Mouse (Mus musculus) layer of hippocampus, postnatal 14 days (tissue): ENCODE measurements around the gene Kremen1. TPM values are rescaled to one million over a fixed set of nuclear protein-coding genes. Genes with fewer than 3 reads are reported as not detected.

ENCODE experiments used
- DNase-seq, 2 experiments: peaks; one replicate each; pipeline ENCODE4 v3.0.0; 2021 to 2022; ENCODE audit warnings: low spot score in 2 of 2, mixed read lengths in 1 of 2
- total RNA-seq, 2 experiments: library from RNA; stranded (reverse); gene quantifications; 2 replicates each; pipeline ENCODE4 v1.2.3; 2021

The Kremen1 gene
- total RNA-seq, 2 experiments from 2014 or later = 10.7 to 11.6 TPM

GRCm38 (mm10) chr11:5176685-5177084 is 84.7 kb downstream of the Kremen1 start:
- DNase-seq = no peak

GRCm38 (mm10) chr11:5175866-5176265 is 85.5 kb downstream of the Kremen1 start:
- DNase-seq = no peak

DNA sequence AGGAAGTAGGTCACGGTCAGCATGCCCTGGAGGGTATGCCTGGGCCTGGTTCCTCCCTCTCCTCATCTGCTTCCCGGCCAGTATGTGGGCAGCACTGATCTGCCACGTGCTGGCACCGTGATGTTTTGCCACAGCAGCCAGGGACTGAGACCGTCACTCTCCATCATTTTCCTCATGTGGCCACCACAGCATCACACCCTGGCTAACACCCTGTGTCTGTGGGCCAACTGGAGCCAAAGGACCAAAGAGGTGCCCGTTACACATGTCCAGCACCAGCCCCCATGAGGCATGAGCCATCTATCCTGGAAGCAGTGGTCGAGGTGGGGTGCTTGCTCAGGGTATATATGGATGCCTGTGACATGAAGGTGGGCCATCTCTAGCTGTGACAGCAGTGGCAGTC is 86.2 kb downstream of the Kremen1 start:
- DNase-seq = no peak

- DNase-seq = no peak
Observed at GRCm38 (mm10) chr11:5172861-5173260, 88.5 kb downstream of the Kremen1 start.

GRCm38 (mm10) chr11:5167311-5167710 is 94.0 kb downstream of the Kremen1 start:
- DNase-seq = peak in 1 of 2 experiments; percentile 73

DNA sequence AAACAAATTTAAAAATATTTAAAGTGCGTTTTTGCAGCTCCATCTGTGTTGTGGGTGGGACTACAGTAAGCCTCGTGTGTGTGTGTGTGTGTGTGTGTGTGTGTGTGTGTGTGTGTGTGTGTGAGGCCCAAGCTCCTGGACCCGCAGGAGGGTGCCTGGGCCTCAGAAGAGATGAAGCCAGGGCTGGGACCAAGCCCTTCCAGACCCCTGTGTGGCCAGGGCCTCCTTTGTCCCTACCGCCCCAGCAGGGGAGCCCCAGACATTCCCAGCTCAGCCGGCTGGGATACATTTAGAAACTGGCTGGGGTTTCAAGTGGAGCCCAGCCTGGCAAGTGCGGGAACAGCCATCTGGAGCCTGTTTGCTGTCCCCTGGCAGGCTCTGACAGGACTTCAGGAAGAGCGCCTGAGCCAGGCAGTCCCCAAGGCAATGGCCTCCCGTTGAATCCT is 95.9 kb downstream of the Kremen1 start:
- DNase-seq = peak; percentile 84 to 90

- DNase-seq = no peak
Observed at GRCm38 (mm10) chr11:5164310-5164709, 97.0 kb downstream of the Kremen1 start.

- no peak for DNase-seq
Observed at GRCm38 (mm10) chr11:5163421-5163820, 97.9 kb downstream of the Kremen1 start.

GRCm38 (mm10) chr11:5160722-5161485 is 100.5 kb downstream of the Kremen1 start:
- no peak for DNase-seq

DNA sequence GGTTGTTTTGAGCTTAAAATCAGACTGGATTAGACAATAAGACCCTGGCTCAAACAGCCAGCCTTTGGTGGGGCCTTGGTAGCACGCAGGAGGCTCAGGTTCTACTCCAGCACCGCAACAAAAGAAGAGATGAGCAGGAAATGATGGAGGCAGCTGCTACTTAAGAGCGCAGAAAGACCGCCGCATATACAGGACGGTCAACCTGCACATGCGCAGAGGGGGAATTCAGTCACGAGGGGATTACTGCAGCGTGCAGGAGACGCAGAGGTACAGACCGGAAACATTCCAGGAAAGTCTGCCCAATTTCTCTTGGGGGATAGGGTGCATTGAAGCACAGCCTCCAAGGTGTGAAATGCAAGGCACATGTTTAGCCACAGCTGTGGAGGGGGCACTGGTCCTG is 103.3 kb downstream of the Kremen1 start:
- DNase-seq = no peak

DNA sequence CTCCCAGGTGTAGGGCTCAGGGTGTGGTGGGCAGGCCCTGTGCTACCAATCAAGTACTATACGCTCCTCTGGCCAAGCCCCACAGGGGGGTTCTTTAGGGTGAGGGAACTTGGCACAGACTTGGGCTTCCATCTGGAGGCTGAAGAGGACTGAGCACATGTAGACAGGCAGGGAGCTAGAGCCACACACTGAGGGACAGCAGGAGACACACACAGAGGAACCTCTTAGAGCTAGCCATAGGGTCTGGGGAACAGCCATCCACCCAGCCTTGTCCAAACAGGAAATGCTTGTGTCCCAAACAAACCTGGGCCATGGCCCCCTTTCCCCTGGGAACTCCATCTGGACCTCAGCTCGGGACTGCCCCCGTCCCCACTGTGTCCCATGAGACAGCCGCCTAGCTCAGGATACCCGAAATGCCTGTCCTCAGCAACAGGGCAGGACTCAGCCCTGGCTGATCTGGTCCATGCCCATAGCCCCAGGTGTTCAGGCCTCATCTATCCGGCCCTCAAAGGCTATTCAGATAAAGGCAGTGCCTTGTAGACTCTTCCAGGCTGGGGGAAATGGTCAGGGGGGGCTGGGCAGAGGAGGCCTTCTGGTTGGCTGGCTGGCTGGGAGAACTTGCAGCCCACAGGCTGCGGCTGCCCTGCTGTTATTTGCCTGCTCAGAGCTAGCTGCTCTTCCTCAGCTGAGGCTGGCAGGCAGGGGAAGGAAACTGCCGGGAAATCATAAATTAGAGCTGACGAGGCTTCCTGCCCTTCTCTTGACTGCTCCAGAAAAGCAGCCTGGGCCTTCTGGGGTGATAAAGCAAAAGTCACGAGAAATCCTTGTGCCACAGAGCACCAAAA is 106.2 kb downstream of the Kremen1 start:
- no peak for DNase-seq

- no peak for DNase-seq
Observed at GRCm38 (mm10) chr11:5151680-5152337, 109.5 kb downstream of the Kremen1 start, which contains the start of gene Emid1. Gene Emid1, minus strand, starts transcription at chr11:5152257.

GRCm38 (mm10) chr11:5151247-5151630 is 110.1 kb downstream of the Kremen1 start:
- DNase-seq = no peak

DNA sequence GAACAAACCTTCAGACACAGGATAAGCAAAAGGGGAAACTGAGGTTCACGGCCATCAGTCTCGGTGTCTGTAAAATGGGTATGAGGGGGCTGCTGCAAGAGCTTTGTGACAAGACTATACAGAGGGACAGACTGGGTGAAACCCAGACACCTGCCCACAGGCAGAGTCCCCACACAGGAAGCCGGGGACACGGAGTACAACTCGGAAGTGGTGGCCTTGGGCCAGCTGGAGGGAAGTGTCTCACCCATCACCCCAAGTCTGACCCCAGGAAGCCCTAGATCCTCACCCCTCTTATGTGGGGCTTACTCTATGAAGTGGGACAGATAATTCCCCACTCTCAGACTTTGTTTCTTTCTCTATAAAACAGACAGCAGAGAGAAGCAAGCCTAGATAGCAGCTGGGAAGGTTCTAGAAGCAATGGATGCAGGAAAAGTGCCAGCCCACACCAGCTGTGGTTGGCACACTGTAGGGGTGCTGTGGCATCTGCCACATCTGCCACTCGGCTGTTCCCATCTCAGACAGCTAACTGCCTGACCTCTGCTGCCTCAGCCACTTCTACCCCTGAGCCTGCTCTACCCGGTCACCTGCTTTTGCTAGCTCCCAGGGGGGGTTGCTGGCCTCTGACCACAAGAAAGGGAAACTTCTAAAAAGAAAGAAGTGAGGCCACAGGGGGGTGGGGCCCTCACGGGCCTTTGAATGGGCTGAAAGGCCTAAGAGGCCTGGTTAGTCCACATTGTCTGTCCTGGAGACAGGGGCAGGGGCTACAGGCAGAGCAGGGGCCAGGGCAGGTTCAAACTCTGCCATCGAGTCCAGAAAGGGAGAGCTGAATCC is 110.7 kb downstream of the Kremen1 start:
- no peak for DNase-seq

- DNase-seq = no peak
Observed at GRCm38 (mm10) chr11:5149955-5150354, 111.4 kb downstream of the Kremen1 start.

GRCm38 (mm10) chr11:5149249-5149648 is 112.1 kb downstream of the Kremen1 start:
- no peak for DNase-seq

- no peak for DNase-seq
Observed at GRCm38 (mm10) chr11:5145600-5145999, 115.8 kb downstream of the Kremen1 start.

DNA sequence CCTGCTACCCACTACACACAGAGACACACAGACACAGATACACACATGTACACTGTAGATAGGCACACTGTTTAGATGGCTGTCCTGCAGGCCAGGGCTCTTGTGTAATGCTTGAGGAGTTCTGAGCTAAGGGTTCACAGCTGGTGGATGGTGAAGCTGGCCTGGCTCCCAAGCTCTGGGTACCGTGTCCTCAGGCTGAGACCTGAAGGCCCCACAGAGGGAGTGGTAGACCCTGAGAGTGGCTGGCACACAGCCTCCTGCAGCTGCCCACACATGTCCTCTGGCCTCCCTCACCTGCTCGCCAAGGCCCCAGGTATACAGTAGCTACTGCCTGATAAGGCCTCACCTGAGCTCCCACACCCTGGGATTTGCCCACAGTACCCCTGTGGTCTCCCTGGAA is 119.4 kb downstream of the Kremen1 start:
- DNase-seq = no peak
